Mouse (Mus musculus): ENCODE measurements around the gene Etfa. TPM values are rescaled to one million over a fixed set of nuclear protein-coding genes. Genes with fewer than 3 reads are reported as not detected.

Etfa gene
- total RNA-seq, 2 experiments from 2014 or later: 537 to 600 TPM

- DNase-seq: no peak
Observed at GRCm38 (mm10) chr9:55421786-55422185, 90.3 kb downstream of the Etfa start.

DNA sequence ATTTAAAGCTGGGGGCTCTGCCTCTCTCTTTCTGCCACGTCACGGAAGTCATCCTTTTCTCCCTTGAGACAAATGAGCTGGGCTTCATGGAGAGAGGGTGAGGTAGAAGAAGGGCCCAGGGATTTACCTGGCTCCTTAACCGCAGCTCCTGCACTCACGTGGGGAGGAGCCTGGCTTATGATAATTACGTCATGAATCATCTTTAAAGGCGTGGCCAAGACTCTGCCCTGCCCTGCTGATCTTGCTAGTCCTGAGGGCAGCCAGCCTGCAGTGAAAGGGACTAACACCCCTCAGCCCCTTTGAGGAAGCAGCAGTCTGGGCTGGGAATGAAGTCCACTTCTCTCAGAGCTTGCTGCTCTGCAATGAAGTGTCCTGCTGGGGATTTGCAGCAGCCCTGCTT is 100.9 kb downstream of the Etfa start:
- no peak for DNase-seq

- DNase-seq: no peak
Observed at GRCm38 (mm10) chr9:55410430-55410829, 101.6 kb downstream of the Etfa start.

DNA sequence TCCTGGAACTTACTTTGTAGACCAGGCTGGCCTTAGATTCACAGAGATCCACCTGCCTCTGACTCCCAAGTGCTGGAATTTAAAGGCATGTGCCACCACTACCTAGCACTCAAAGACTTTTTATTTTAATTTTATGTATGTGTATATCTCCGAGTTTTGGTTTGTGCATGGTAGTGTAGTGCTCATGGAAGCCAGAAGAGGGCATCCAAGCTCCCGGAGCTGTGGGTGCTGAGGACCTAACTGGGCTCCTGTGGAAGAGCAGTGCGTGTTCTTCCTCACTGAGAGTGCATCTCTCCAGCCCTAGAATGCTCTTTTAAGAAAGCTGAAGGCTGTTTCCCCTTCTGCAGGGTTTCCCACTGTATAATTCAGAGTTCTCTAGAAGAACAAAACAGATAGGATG is 102.2 kb downstream of the Etfa start:
- no peak for DNase-seq

DNA sequence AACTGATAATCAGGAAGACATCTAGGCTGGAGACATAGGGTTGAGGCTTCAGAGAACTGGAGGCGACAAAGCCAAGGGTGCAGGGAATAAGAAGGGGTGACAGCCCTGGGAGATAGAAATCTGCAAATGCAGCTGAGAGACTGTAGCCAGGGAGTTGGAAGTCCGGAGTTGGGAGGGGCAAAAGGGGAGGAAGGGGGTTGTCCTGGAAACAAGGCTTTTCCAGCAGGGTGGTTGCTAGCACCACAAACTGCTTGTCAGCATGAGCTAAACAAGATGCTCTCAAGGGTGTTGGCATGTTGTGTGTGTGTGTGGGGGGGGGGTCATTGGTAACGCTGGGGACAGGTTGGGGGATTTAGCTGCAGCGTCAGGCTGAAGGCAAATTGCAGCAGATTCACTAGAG is 103.2 kb downstream of the Etfa start:
- no peak for DNase-seq

- no peak for DNase-seq
Observed at GRCm38 (mm10) chr9:55406773-55407172, 105.3 kb downstream of the Etfa start.

DNA sequence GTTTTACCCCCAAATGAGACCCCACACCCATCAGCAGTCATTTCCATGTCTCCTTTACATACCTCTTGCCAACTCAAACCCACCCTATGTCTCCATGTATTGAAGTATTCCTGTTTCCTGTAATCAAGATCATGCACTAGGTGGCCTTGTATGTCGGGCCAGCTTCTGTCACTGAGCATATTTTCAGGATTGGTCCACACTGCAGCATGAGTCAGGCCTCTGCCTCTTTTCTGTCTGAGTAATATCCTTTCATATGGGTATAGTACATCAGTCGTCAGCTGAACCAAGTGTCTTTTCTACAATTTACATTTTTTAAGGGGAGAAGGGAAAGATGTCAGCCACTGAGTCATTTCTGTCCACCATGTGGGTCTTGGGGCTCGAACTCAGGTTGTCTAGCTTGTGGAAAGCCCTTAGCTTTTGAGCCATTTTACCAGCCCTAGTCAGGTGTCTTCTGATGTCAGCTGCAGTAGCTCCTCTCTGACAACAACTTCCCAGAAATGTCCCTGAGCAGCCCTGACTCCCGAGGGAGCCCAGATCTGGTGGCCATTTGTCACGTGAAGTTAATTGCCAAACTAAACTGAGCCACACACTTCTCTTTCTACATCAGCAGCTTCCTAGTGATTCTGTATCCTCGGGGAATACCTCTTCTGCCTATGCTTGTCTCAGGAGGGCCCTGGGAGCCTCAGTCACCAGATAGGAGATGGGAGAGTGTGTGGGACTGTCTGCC is 106.9 kb downstream of the Etfa start:
- no peak for DNase-seq

Other genes starting within 250 kb of the Etfa start
- 1 to 10 TPM in 1 of 2 experiments, under 1 TPM in 1; 0.71 to 1.2 TPM for gene Nrg4, start 185.4 kb downstream of the Etfa start, total RNA-seq (2021)
- gene Tmem266, start 185.3 kb downstream of the Etfa start, total RNA-seq (2021): under 1 TPM; 0.83 TPM
- gene Isl2, start 26.4 kb upstream of the Etfa start, total RNA-seq (2021): not detected